Mouse (Mus musculus) CH12.LX (cell line): Measurements from ENCODE around the gene Ifngr2. TPM values are rescaled to one million over a fixed set of nuclear protein-coding genes. Genes with fewer than 3 reads are reported as not detected.

Source experiments
- DNase-seq: peaks from one replicate; pipeline ENCODE4 v3.0.0-alpha.2; 2013; ENCODE audit errors: extremely low read depth
- H3K27ac ChIP-seq: 2 replicates; pipeline ENCODE4 v1.5.1; 2012; ENCODE audit warnings: low read depth, mild to moderate bottlenecking, control low read depth, moderate library complexity; ENCODE audit not compliant: insufficient read depth
- H3K27me3 ChIP-seq: replicated peaks from 2 replicates; pipeline ENCODE3; 2012; ENCODE audit warnings: inconsistent platforms
- H3K36me3 ChIP-seq, 2 experiments: replicated peaks in 1 of 2; 2 replicates each; pipeline versions ENCODE3 to v1.6.1; 2012; ENCODE audit warnings: inconsistent platforms in 1 of 2, low read length in 1 of 2, mild to moderate bottlenecking in 1 of 2, mixed read lengths in 1 of 2, moderate library complexity in 1 of 2; ENCODE audit not compliant: control insufficient read depth in 1 of 2, insufficient read depth in 1 of 2
- H3K4me1 ChIP-seq, 2 experiments: 2 replicates each; pipeline ENCODE4 v1.6.1; 2012; ENCODE audit warnings: inconsistent platforms in 1 of 2, moderate library complexity in 1 of 2; ENCODE audit not compliant: insufficient read depth in 2 of 2, control insufficient read depth in 1 of 2
- H3K4me2 ChIP-seq: 2 replicates; pipeline ENCODE4 v1.6.1; 2012; ENCODE audit warnings: low read depth, mild to moderate bottlenecking, control low read depth; ENCODE audit not compliant: poor library complexity, insufficient read depth, severe bottlenecking
- H3K4me3 ChIP-seq, 3 experiments: fragments of 150-350 bp in 1 of 3; sonication (generic) in 1 of 3; replicated peaks in 1 of 3; 2 replicates each; pipeline versions ENCODE3 to v1.5.1; 2011 to 2012; ENCODE audit warnings: low read depth in 2 of 3, low read length in 2 of 3, mild to moderate bottlenecking in 2 of 3, moderate library complexity in 2 of 3, control low read depth in 1 of 3, improper control_type of control experiment in 1 of 3, inconsistent platforms in 1 of 3, mixed read lengths in 1 of 3; ENCODE audit not compliant: poor library complexity in 1 of 3
- H3K79me2 ChIP-seq: replicated peaks from 2 replicates; pipeline ENCODE4 v1.6.1; 2012; ENCODE audit warnings: mild to moderate bottlenecking, moderate library complexity; ENCODE audit not compliant: control insufficient read depth, poor library complexity, insufficient read depth, severe bottlenecking; ENCODE audit errors: extremely low read depth
- H3K9ac ChIP-seq: 2 replicates; pipeline ENCODE4 v1.6.1; 2012; ENCODE audit warnings: low read depth, mild to moderate bottlenecking, control low read depth, moderate library complexity; ENCODE audit not compliant: insufficient read depth
- H3K9me3 ChIP-seq: replicated peaks from 2 replicates; pipeline ENCODE3; 2012; ENCODE audit warnings: low read length, inconsistent platforms, mixed read lengths
- BHLHE40 ChIP-seq: IDR thresholded peaks from 2 replicates; pipeline ENCODE4 v1.6.1; 2011; ENCODE audit warnings: mild to moderate bottlenecking, low read depth, low read length, improper control_type of control experiment
- CTCF ChIP-seq, 2 experiments: IDR thresholded peaks in 1 of 2; conservative IDR thresholded peaks in 1 of 2; 2 replicates each; pipeline ENCODE4 v1.5.1; 2011 to 2012; ENCODE audit warnings: low read depth in 2 of 2, low read length in 2 of 2, improper control_type of control experiment in 1 of 2, inconsistent platforms in 1 of 2, mild to moderate bottlenecking in 1 of 2, moderate library complexity in 1 of 2
- E2F4 ChIP-seq: IDR thresholded peaks from 2 replicates; pipeline ENCODE4 v1.6.1; 2011; ENCODE audit warnings: low read depth, low read length, improper control_type of control experiment; ENCODE audit not compliant: insufficient replicate concordance
- ELF1 ChIP-seq: IDR thresholded peaks from 2 replicates; pipeline ENCODE4 v1.6.1; 2014; ENCODE audit warnings: low read depth, mild to moderate bottlenecking, inconsistent platforms, low read length, improper control_type of control experiment
- EP300 ChIP-seq: IDR thresholded peaks from 2 replicates; pipeline ENCODE4 v1.6.1; 2011; ENCODE audit warnings: low read length, improper control_type of control experiment
- ETS1 ChIP-seq: conservative IDR thresholded peaks from 2 replicates; pipeline ENCODE4 v1.6.1; 2012; ENCODE audit warnings: low read depth, mild to moderate bottlenecking, inconsistent platforms, low read length, improper control_type of control experiment, moderate library complexity
- HCFC1 ChIP-seq: IDR thresholded peaks from 2 replicates; pipeline ENCODE4 v1.6.1; 2012; ENCODE audit warnings: low read depth, mild to moderate bottlenecking, inconsistent platforms, low read length, improper control_type of control experiment
- IRF4 ChIP-seq: IDR thresholded peaks from 2 replicates; pipeline ENCODE4 v1.6.1; 2014; ENCODE audit warnings: low read depth, mild to moderate bottlenecking, inconsistent platforms, low read length, improper control_type of control experiment
- JUN ChIP-seq: IDR thresholded peaks from 2 replicates; pipeline ENCODE4 v1.6.1; 2011; ENCODE audit warnings: low read depth, mild to moderate bottlenecking, low read length, improper control_type of control experiment, moderate library complexity; ENCODE audit not compliant: insufficient read depth
- JUND ChIP-seq: conservative IDR thresholded peaks from 2 replicates; pipeline ENCODE4 v1.6.1; 2011; ENCODE audit warnings: low read depth, low read length, improper control_type of control experiment
- KAT2A ChIP-seq: IDR thresholded peaks from 2 replicates; pipeline ENCODE4 v1.6.1; 2012; ENCODE audit warnings: low read length, improper control_type of control experiment, inconsistent platforms; ENCODE audit not compliant: insufficient replicate concordance
- MAFK ChIP-seq: IDR thresholded peaks from 2 replicates; pipeline ENCODE4 v1.6.1; 2011; ENCODE audit warnings: low read length, improper control_type of control experiment; ENCODE audit not compliant: insufficient replicate concordance
- MAX ChIP-seq: IDR thresholded peaks from 2 replicates; pipeline ENCODE4 v1.6.1; 2011; ENCODE audit warnings: low read length, improper control_type of control experiment
- MXI1 ChIP-seq: IDR thresholded peaks from 2 replicates; pipeline ENCODE4 v1.6.1; 2011; ENCODE audit warnings: mild to moderate bottlenecking, low read depth, low read length, improper control_type of control experiment
- MYC ChIP-seq: IDR thresholded peaks from 2 replicates; pipeline ENCODE4 v1.6.1; 2011; ENCODE audit warnings: low read depth, mild to moderate bottlenecking, improper control_type of control experiment, low read length
- NELFE ChIP-seq: IDR thresholded peaks from 2 replicates; pipeline ENCODE4 v1.6.1; 2011; ENCODE audit warnings: low read depth, low read length, improper control_type of control experiment
- POLR2A ChIP-seq: IDR thresholded peaks from 2 replicates; pipeline ENCODE4 v1.6.1; 2011; ENCODE audit warnings: low read depth, mild to moderate bottlenecking, improper control_type of control experiment, low read length
- RAD21 ChIP-seq: IDR thresholded peaks from 2 replicates; pipeline ENCODE4 v1.6.1; 2011; ENCODE audit warnings: low read depth, mild to moderate bottlenecking, low read length, improper control_type of control experiment, moderate library complexity
- SIN3A ChIP-seq: IDR thresholded peaks from 2 replicates; pipeline ENCODE4 v1.6.1; 2012; ENCODE audit warnings: low read length, improper control_type of control experiment, inconsistent platforms
- SMC3 ChIP-seq: IDR thresholded peaks from 2 replicates; pipeline ENCODE4 v1.6.1; 2011; ENCODE audit warnings: low read depth, low read length, improper control_type of control experiment
- TCF12 ChIP-seq: IDR thresholded peaks from 2 replicates; pipeline ENCODE4 v1.6.1; 2014; ENCODE audit warnings: low read depth, mild to moderate bottlenecking, inconsistent platforms, low read length, improper control_type of control experiment
- ZC3H11A ChIP-seq: IDR thresholded peaks from 2 replicates; pipeline ENCODE4 v1.6.1; 2012; ENCODE audit warnings: low read depth, mild to moderate bottlenecking, inconsistent platforms, low read length, improper control_type of control experiment
- ZMIZ1 ChIP-seq: IDR thresholded peaks from 2 replicates; pipeline ENCODE4 v1.6.1; 2012; ENCODE audit warnings: low read depth, mild to moderate bottlenecking, inconsistent platforms, low read length, improper control_type of control experiment
- dilution Hi-C: fragments of 300-500 bp; cut with MboI; formaldehyde crosslinking; loops from 2 replicates; pipeline ENCODE4 v1.14.3; 2020; ENCODE audit warnings: low sequenced_read_pairs; ENCODE audit not compliant: extremely low pct_unique_long_range_greater_than_20kb, extremely low pct_ligation_motif_present
- in situ Hi-C: fragments of 300-500 bp; cut with MboI; formaldehyde crosslinking; loops from 3 replicates; pipeline ENCODE4 v1.14.3; 2019; ENCODE audit warnings: low sequenced_read_pairs, low pct_ligation_motif_present, low pct_unique_long_range_greater_than_20kb, mixed read lengths
- polyA plus RNA-seq: library from polyadenylated mRNA; unstranded; fragments of >175 nt; gene quantifications from 2 replicates; pipeline ENCODE4 v1.2.1, GENCODE M21; 2012; ENCODE audit warnings: low read depth; ENCODE audit not compliant: insufficient read length
- total RNA-seq, 2 experiments: library from RNA; depleted of rRNA; stranded (reverse); fragments of 300-350 nt in 1 of 2; fragments of >200 nt in 1 of 2; gene quantifications; 2 replicates each; pipeline ENCODE4 v1.2.3; 2012 to 2014

Gene Ifngr2
- total and polyA plus RNA-seq, 3 experiments: 29.6 to 39.2 (median 36.1) TPM

DNA sequence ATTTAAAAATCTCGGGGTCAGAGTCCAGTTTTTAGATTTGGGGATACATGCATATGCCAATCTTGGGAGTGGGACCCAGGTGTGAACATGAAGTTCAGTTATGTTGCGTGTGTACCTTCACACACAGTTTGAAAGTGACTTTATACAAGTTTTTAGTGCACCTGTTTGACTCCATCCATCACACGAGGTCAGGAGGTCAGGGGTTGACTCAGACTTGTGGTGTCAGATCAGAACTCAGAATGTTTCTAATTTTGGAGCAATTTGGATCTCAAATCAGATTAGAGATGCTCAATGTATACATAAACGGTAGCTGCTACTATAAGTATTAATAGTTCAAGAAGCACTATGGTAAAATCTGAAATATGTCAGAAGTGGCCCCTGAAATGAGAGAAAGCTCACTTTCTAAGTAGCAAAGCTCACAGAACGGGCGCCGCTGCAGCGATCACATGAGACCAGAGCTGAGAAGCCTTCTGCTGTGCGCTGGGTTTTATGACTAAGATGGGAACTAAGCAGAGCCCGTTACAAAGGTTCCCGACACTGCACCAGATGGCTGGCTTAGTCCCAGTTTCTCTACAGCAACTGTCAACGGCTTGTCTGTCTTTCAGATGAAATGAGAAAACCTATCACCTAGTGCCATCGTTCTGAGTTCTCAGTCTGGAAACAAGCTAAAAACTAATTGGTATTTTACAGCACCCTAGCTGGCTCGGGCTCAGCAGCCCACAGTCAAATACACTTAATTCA is 32.3 kb downstream of the Ifngr2 start (continued):
- peak; percentile 67 for TF ChIP-seq SIN3A
- peak; percentile 59 for TF ChIP-seq MXI1
- TF ChIP-seq E2F4: no peak
- peak; percentile 75 for TF ChIP-seq EP300
- peak; percentile 42; the same call in 1 of the 2 replicates for TF ChIP-seq JUN
- TF ChIP-seq TCF12: peak; percentile 70; the same call in 1 of the 2 replicates
- TF ChIP-seq ZC3H11A: no peak
- no peak for TF ChIP-seq MAFK
- TF ChIP-seq, all 38 proteins: peak for 13

DNA sequence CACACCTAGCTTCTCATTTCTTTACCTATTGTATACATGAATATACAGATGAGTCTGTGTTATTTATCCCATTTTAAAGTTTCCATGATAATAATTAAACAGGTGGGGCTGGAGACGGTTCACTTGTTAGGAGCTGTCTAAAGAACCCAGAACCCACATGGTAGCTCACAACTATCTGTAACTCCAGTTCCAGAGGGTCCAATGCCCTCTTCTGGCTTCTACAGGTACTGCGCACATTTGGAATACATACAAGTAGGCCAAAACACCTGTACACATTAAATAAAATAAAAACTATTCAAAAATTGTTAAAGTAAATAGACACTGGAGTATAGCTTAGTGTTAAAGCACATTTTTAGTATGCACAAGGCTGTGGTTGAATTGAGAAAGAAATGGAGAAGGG is 35.4 kb downstream of the Ifngr2 start:
- peaks cover 5 to 15% of the 10 kb centered on the region in 2 experiments; a peak in 3 of 4 replicates for H3K4me1 ChIP-seq

DNA sequence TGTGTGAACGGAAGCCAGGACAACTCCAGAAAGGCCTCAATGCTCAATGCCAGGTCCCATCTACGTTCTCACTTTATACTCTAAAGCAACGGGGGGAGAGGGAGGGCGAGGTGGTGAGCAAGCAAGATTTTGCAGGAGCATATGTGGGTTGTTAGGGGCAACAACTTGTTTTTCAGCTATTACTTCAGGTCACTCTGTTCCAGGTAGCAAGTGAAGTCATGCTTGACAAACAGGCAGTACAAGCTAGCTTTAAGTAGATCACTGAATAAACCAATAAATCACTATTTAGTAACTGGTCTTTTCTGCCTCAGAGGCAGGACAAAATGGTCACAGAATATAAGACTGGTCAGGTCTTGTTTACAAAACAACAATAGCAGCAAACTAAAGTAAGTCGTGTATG is 38.7 kb downstream of the Ifngr2 start:
- dilution Hi-C loops (no loop called here), in situ Hi-C loops (no loop called here)
- no peak overlapping the region for H3K4me2 ChIP-seq

More for the DNA sequence above, 35.4 kb downstream of the Ifngr2 start:
- Histone ChIP-seq H3K9ac (no peak overlapping the region), H3K27me3 (no peaks in the 10 kb centered on the region), H3K9me3 (no peaks in the 10 kb centered on the region), H3K4me3 (no peak overlapping the region), H3K79me2 (no peaks in the 10 kb centered on the region), H3K27ac (no peak overlapping the region), H3K36me3 (peaks cover 7 to 48% of the 10 kb centered on the region in 2 experiments), H3K4me2 (no peak overlapping the region)
- TF ChIP-seq SMC3: peak; percentile 92
- peak; percentile 89 for TF ChIP-seq MYC
- peak; percentile 75 to 91 for TF ChIP-seq CTCF (conservative IDR thresholded peaks at IDR 0.05 in 1 of 2, IDR thresholded peaks at IDR 0.05 in 1 of 2; ENCODE audit: low read depth in 2 of 2, low read length in 2 of 2)
- 0 out of 2 replicates have a peak, but pooled peaks have one; percentile 25 for TF ChIP-seq JUND
- TF ChIP-seq HCFC1: no peak
- TF ChIP-seq RAD21: peak; percentile 85
- no peak for TF ChIP-seq MXI1
- no peak for TF ChIP-seq ETS1
- no peak for TF ChIP-seq IRF4
- TF ChIP-seq MAX: no peak
- peak; percentile 74 for TF ChIP-seq ZC3H11A
- peak; percentile 50; the same call in 1 of the 2 replicates for TF ChIP-seq NELFE
- TF ChIP-seq ELF1: no peak
- no peak for TF ChIP-seq JUN
- no peak for TF ChIP-seq POLR2A
- TF ChIP-seq BHLHE40: no peak
- TF ChIP-seq KAT2A: no peak
- dilution Hi-C loops: no loop called here
- peak; percentile 74 for DNase-seq
- in situ Hi-C loops: no loop called here

More for the DNA sequence above, 38.7 kb downstream of the Ifngr2 start:
- Histone ChIP-seq H3K4me1 (peaks cover 2 to 10% of the 10 kb centered on the region in 2 experiments; a peak in 3 of 4 replicates), H3K36me3 (peaks cover 3 to 41% of the 10 kb centered on the region in 2 experiments), H3K9me3 (no peaks in the 10 kb centered on the region), H3K79me2 (no peaks in the 10 kb centered on the region), H3K9ac (no peak overlapping the region), H3K27ac (no peak overlapping the region), H3K4me3 (no peak overlapping the region), H3K27me3 (no peaks in the 10 kb centered on the region)
- no peak for DNase-seq
- TF ChIP-seq POLR2A (no peak), ZMIZ1 (no peak)
